Mouse (Mus musculus) hindbrain, postnatal 0 days (tissue): ENCODE data around the gene Agfg2. TPM values are rescaled to one million over a fixed set of nuclear protein-coding genes. Genes with fewer than 3 reads are reported as not detected.
"Not testable (repeated sequence)": the region's sequence is repeated elsewhere in the genome, so short reads cannot be mapped to it uniquely, and the experiment has no call there.

ENCODE experiments used
- ATAC-seq: fragments of 200-750 bp; cut with Nextera tagmentation; 2 replicates; pipeline ENCODE4 v1.8.0; 2017; ENCODE audit warnings: mild to moderate bottlenecking, moderate TSS enrichment, moderate library complexity
- DNase-seq: peaks from one replicate; pipeline ENCODE4 v3.0.0-alpha.2; 2015; ENCODE audit warnings: low spot score
- H3K27ac ChIP-seq: fragments of 300-500 bp; sonication (generic); 2 replicates; pipeline ENCODE4 v1.5.1; 2014; ENCODE audit warnings: mild to moderate bottlenecking
- H3K27me3 ChIP-seq: fragments of 300-500 bp; sonication (generic); 2 replicates; pipeline ENCODE4 v1.6.1; 2014; ENCODE audit warnings: low read length, mixed read lengths; ENCODE audit not compliant: insufficient read depth
- H3K36me3 ChIP-seq: fragments of 300-500 bp; sonication (generic); 2 replicates; pipeline ENCODE4 v1.6.1; 2014; ENCODE audit warnings: low read length, mixed read lengths; ENCODE audit not compliant: insufficient read depth
- H3K4me1 ChIP-seq: fragments of 300-500 bp; sonication (generic); 2 replicates; pipeline ENCODE4 v1.6.1; 2014; ENCODE audit warnings: antibody characterized with exemption, low read length, mixed read lengths; ENCODE audit not compliant: insufficient read depth
- H3K4me2 ChIP-seq: fragments of 300-500 bp; sonication (generic); 2 replicates; pipeline ENCODE4 v1.6.1; 2014; ENCODE audit warnings: low read depth, mild to moderate bottlenecking, low read length, moderate library complexity, mixed read lengths
- H3K4me3 ChIP-seq: fragments of 300-500 bp; sonication (generic); 2 replicates; pipeline ENCODE4 v1.5.1; 2014; ENCODE audit warnings: low read length
- H3K9ac ChIP-seq: fragments of 300-500 bp; sonication (generic); replicated peaks from 2 replicates; pipeline ENCODE4 v1.6.1; 2014; ENCODE audit warnings: mild to moderate bottlenecking, low read length, moderate library complexity, mixed read lengths
- H3K9me3 ChIP-seq: fragments of 300-500 bp; sonication (generic); 2 replicates; pipeline ENCODE4 v1.6.1; 2016; ENCODE audit warnings: low read length, mixed read lengths
- CTCF ChIP-seq: IDR thresholded peaks from 2 replicates; pipeline ENCODE4 v1.5.1; 2016; ENCODE audit warnings: antibody characterized with exemption, control low read depth, low read depth
- whole genome bisulfite sequencing: fragments of 180-500 bp; shearing (Covaris S2); extraction: QIAGEN DNeasy Blood & Tissue Kit; methylation state at CpG from one replicate; pipeline ENCODE4 v1.1.7; 2014; 5-methylcytosine and 5-hydroxymethylcytosine counted together
- polyA plus RNA-seq: library from polyadenylated mRNA; unstranded; fragments of >200 nt; fragmentation: Nextera tagmentation; extraction: Ambion mirVana; gene quantifications from 2 replicates; pipeline ENCODE4 v1.2.1, GENCODE M21; 2015
- total RNA-seq: library from RNA; depleted of rRNA; stranded (reverse); fragments of >200 nt; gene quantifications from 2 replicates; pipeline ENCODE4 v1.2.3, GENCODE M21; 2014; rRNA removed

The Agfg2 gene
- total RNA-seq (18.7 and 27.0 TPM in 2 replicates), polyA plus RNA-seq (16.4 and 17.5 TPM in 2 replicates)

DNA sequence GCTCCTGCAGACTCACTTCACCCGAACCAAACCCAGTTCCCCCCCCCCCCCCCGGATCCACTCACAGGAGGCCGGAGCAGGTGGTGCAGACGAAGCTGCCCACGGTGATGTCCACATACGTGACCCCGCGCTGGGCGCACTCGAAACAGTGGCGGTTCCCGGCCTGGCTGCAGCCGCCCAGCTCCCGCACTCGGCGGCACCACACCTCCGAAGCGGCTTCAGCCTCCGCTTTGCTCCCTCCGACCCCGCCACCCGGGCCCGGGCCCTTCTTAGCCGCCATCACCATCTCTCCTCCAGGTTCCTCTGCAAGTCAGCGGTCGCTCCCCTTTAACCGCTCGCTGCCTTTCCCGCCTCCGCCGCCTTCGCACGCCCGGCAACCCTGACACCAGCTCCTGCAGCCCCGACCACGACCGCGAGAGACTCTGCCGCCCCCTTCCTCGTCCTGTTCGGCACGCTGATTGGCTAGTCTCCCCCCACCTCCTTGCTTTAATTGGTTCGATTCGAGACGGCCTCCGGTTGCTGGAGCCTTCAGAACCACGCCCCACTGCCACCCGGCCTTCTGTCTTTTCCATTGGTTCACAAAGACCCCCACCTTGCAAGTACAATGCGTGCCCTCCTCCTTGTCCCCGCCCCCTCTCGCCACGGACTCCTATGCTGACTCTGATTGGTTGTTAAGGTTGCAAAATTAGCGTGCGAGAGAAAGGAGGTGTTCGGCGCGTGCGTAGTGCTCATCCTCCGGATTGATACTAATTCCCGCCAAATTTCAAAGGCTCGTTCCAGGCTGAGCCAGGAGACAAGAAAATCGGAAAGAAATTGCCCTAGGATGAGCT, at the start of gene Agfg2:
Agfg2 (minus strand) TSS at position 433 of the 830 bp plus-strand sequence.
- H3K4me1 ChIP-seq = peaks cover 5% of the 10 kb centered on the region
- H3K36me3 ChIP-seq = no peaks in the 10 kb centered on the region
- H3K27ac ChIP-seq = peak within 1 kb of the TSS; percentile 76
- peak within 1 kb of the TSS; percentile 96 for H3K4me2 ChIP-seq
- peak; percentile 99 for DNase-seq
- peak within 1 kb of the TSS; percentile 60 for H3K9ac ChIP-seq
- under 1% methylated on average over 59 of the region's 62 CpGs for WGBS
- peak within 1 kb of the TSS; percentile 79 for H3K4me3 ChIP-seq
- peak; percentile 100 for ATAC-seq
- H3K9me3 ChIP-seq = no peaks in the 10 kb centered on the region
- H3K27me3 ChIP-seq = no peaks in the 10 kb centered on the region
- peak; percentile 46 for TF ChIP-seq CTCF

- peak overlapping the region; percentile 41; the same call in 1 of the 2 replicates for H3K9ac ChIP-seq
- WGBS = 26% methylated on average over 12 of the region's 12 CpGs
- peak overlapping the region; percentile 13 for H3K4me3 ChIP-seq
- H3K9me3 ChIP-seq = no peaks in the 10 kb centered on the region
- DNase-seq = peak; percentile 62
- H3K4me2 ChIP-seq = peak overlapping the region; percentile 52
- peaks cover 37% of the 10 kb centered on the region for H3K4me1 ChIP-seq
- H3K27me3 ChIP-seq = no peaks in the 10 kb centered on the region
- ATAC-seq = peak; percentile 54
- H3K36me3 ChIP-seq = peaks cover 17% of the 10 kb centered on the region
- peak overlapping the region; percentile 85 for H3K27ac ChIP-seq
- TF ChIP-seq CTCF = no peak
Observed at GRCm38 (mm10) chr5:137733638-137734288, 49.2 kb upstream of the Agfg2 start.

GRCm38 (mm10) chr5:137726767-137727166, 42.2 kb upstream of the Agfg2 start:
- Histone ChIP-seq H3K36me3 (peaks cover 8% of the 10 kb centered on the region), H3K27ac (no peak overlapping the region), H3K9ac (no peak overlapping the region), H3K4me1 (peaks cover 4% of the 10 kb centered on the region; the same call in 1 of the 2 replicates), H3K4me2 (no peak overlapping the region), H3K9me3 (no peaks in the 10 kb centered on the region), H3K4me3 (no peak overlapping the region), H3K27me3 (no peaks in the 10 kb centered on the region)
- no peak for ATAC-seq
- DNase-seq = no peak
- no peak for TF ChIP-seq CTCF
- WGBS = 77% methylated on average over 6 of the region's 6 CpGs

- Histone ChIP-seq H3K9ac (no peak overlapping the region), H3K4me3 (no peak overlapping the region), H3K4me1 (no peaks in the 10 kb centered on the region), H3K36me3 (no peaks in the 10 kb centered on the region), H3K27me3 (no peaks in the 10 kb centered on the region), H3K9me3 (no peaks in the 10 kb centered on the region), H3K4me2 (no peak overlapping the region), H3K27ac (no peak overlapping the region)
- WGBS = 83% methylated on average over 5 of the region's 5 CpGs
- TF ChIP-seq CTCF = no peak
- DNase-seq (no peak), ATAC-seq (no peak)
Observed at GRCm38 (mm10) chr5:137723840-137724239, 39.3 kb upstream of the Agfg2 start.

GRCm38 (mm10) chr5:137720558-137721164, 36.1 kb upstream of the Agfg2 start:
- not testable (repeated sequence) for DNase-seq, H3K9me3 ChIP-seq, H3K9ac ChIP-seq, H3K4me3 ChIP-seq, H3K36me3 ChIP-seq, H3K27ac ChIP-seq, H3K27me3 ChIP-seq, ATAC-seq, H3K4me1 ChIP-seq
- 0 out of 2 replicates have a peak overlapping the region, but pooled peaks have one; percentile 7 for H3K4me2 ChIP-seq
- 24% methylated on average over 10 of the region's 16 CpGs for WGBS

DNA sequence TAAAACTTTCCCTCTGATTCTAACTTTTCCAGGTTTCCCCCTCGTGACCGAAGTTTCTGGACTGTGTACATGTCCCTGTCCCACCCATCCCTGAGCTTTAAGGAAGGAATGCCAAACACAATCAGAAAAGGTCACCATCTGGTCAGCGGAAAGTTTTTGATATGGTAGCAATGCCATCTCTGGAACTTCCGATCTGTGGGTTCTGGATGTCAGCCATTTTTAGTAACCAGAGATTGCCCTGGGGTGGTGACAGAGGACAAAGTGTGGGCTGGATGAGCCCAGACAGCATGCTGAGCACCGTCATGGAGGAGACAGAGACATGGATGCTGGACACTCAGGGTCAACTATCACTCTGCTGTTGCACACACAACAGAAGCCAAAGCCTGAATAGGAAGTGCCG, 34.6 kb upstream of the Agfg2 start:
- DNase-seq = no peak
- H3K9me3 ChIP-seq = no peaks in the 10 kb centered on the region
- H3K9ac ChIP-seq = no peak overlapping the region
- TF ChIP-seq CTCF = no peak
- WGBS = 90% methylated on average over 6 of the region's 6 CpGs
- H3K4me2 ChIP-seq = no peak overlapping the region
- no peaks in the 10 kb centered on the region for H3K36me3 ChIP-seq
- ATAC-seq = no peak
- H3K27ac ChIP-seq = no peak overlapping the region
- H3K4me1 ChIP-seq = no peaks in the 10 kb centered on the region
- no peak overlapping the region for H3K4me3 ChIP-seq
- H3K27me3 ChIP-seq = no peaks in the 10 kb centered on the region
